Mouse (Mus musculus): ENCODE results near the gene Plscr2. TPM values are rescaled to one million over a fixed set of nuclear protein-coding genes. Genes with fewer than 3 reads are reported as not detected.

Plscr2 gene
- 1 to 10 TPM; 1.3 to 1.4 TPM for total RNA-seq (2021)

DNA sequence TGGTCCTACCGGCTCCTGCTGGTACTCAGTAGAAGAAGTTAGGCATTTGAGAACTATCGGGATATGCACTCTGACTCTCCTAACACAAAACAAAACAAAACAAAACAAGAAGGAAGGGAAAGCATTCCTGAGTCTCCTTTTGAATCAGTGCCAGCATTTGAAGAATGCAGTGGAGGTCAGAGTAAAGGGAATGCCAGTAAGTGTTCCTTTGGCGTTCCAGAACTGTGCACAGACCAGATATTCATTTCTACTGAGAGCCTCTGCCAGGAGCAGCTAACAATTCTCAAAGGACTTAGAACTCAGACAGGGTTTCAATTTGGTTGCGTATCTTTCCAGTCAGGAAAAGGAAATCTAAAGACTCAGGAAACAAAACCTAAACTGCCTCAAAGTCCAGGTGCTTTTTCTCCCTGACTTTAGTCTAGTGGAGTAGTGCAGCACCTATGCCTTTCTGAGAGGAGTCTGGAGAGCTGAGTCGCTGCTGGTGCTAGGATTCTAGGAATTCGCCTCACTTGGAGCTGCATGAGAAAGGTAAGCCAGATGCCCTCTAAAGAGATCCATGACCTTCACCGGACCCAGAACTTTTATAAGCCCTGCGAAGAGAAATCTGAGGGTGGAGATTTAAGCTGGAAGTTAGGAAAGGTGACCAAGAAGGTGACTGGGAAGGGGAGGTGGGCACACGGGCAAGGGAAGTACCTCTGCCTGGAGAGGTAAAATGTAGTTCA is at the start of gene Plscr2:
Gene Plscr2, plus strand, starts transcription at position 117 of the 722 bp plus-strand sequence.
- no peak for DNase-seq
- intact Hi-C loops (cut with DNase I) = no loop called here

DNA sequence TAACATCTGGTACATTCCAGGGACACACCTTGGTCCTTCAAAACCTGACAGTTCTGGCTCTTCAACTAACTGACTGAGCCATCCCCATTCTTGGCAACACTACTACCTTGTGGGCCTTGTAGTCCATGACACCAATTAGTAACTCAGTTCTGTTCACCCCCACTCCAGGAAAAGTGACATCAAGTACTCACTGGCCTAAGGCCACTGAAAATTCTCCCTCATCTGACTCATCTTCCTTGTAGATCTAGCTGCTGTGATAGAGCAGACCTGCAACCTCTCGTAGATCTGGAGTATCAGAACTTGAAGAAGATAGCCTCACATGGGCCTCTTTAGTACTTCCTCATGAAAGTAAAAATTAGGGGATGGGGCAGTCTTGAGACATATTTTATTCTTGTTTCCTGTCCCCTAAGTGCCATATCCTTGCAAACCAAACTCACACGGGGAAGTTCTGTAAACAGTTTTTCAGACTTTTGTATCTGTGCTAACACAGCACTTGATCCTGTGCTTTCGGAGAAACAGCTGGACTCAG is 49.2 kb upstream of the Plscr2 start:
- intact Hi-C loops (cut with DNase I) = no loop called here
- no peak for DNase-seq

DNA sequence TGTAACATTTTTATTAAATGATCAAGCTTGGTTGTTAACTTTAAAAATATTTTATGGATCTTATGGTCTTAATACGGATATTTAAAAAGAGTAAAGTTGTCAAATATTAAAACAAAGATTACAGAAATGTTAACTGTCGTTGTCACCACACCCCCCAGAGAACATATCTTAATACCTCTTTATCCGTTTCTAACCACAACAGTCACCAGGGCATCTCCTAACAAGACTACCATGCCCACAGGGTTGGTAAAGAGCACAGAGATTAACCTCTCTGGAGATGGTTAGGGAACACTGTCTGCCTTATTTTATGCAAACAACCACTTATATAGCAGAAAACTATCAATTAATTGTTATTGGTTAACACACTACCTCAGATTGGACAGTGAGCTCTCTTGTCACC is 48.6 kb upstream of the Plscr2 start:
- intact Hi-C loops (cut with DNase I) = no loop called here
- no peak for DNase-seq

DNA sequence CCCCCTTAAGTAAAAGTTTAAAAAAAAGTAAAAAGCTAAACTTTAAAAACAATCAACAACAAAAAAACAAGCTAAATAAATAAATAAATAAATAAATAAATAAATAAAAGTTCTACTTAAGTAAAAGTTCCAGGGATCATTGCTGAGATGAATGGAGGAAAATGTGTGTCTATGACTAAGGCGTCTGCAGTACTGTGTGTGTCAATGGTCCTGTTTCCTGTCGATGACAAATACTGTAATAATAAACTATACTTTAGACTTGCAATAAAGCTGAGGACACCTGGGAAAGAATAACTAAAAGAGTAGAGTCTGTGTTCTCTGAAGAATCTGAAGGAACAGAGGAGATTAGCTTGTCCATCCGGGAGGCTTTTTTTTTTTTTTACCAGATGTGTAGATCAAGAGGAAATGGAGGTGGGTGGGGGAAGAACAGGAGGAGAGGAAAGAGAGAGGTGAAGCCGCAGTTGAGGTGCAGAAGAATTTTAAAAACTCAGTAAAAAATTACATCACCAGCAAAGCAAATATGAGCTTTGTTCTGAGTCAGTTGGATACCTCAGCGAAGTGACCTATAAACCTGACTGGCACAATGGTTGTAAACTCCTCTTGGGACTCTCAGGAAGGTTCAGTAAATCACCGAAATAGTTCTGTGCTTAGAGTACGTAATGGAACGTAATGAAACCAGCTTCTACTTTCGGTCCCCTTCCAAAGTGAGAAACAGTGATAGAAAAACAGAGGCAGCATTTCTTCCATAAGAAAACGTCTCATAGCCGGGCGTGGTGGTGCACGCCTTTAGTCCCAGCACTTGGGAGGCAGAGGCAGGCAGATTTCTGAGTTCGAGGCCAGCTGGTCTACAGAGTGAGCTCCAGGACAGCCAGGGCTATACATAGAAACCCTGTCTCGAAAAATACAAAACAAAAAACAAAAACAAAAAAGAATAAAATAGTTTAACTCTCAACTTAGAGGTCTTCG is 46.3 kb upstream of the Plscr2 start:
- intact Hi-C loops (cut with DNase I) = no loop called here
- no peak for DNase-seq

GRCm38 (mm10) chr9:92229833-92230205 is 45.6 kb upstream of the Plscr2 start:
- DNase-seq = no peak
- intact Hi-C loops (cut with DNase I) = no loop called here

- intact Hi-C loops (cut with DNase I) = no loop called here
- no peak for DNase-seq
Measured at GRCm38 (mm10) chr9:92234901-92235458, 40.4 kb upstream of the Plscr2 start.

DNA sequence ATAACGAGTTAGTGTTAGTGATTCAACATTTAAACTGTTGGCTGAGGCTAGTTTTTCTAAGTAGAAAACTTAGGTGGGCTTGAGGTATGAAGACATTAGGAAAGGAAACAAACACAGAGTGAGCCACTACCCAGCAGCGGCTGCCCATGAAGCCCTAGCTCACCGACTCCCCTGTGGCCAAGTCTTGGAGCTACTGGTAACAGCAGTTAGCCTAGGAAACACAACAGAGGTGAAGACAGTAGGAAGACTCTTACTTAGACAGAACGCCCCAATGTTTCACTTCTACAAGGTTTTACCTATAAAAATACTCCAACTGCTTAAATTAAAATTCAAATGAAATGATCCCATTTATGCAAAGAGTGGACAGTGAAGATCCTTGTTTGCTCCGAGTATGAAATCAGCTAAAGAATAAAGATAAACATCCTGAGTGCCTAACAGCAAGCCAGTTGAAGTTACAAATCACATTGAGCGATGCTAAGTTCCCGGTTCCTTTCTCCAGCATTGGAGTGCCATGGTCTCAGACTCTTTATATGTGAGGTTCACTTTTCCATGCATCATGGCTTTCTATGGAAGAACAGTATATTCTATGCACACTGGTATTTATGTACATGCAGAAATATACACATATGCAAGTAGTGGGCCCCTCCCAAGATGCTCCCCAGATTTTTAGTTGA is 26.5 kb upstream of the Plscr2 start:
- no peak for DNase-seq
- intact Hi-C loops (cut with DNase I) = no loop called here

DNA sequence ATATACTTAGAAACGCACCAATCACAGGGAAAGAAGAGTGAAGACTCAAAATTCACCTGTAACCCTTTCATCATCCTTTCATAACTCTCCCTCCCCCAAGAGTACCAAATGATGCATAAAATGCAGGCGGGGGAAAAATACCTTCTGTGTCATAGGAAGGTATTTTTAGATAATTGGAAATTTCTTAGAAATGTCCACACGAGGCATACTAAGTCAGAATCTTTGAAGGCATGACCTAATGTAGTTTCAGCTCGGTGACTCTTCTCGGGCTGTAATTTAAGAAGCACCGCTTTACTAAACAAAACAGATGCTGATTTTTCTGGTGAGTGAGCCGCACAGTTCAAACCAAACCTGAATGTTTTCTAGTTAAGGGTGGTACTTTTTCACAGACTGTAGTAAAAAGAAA is 26.0 kb upstream of the Plscr2 start, which contains the start of gene Plscr1:
Gene Plscr1, plus strand, starts transcription at position 304 of the 406 bp plus-strand sequence.
- intact Hi-C loops (cut with DNase I) = no loop called here
- no peak for DNase-seq

GRCm38 (mm10) chr9:92249987-92250772 is 25.2 kb upstream of the Plscr2 start:
- peak; percentile 66 for DNase-seq
- intact Hi-C loops (cut with DNase I) = no loop called here

- no peak for DNase-seq
Measured at GRCm38 (mm10) chr9:92252718-92253117, 22.7 kb upstream of the Plscr2 start.

GRCm38 (mm10) chr9:92253585-92254321 is 21.6 kb upstream of the Plscr2 start:
- intact Hi-C loops (cut with DNase I) = no loop called here
- no peak for DNase-seq

More at GRCm38 (mm10) chr9:92252718-92253117, 22.7 kb upstream of the Plscr2 start:
- intact Hi-C loops (cut with DNase I) = no loop called here

DNA sequence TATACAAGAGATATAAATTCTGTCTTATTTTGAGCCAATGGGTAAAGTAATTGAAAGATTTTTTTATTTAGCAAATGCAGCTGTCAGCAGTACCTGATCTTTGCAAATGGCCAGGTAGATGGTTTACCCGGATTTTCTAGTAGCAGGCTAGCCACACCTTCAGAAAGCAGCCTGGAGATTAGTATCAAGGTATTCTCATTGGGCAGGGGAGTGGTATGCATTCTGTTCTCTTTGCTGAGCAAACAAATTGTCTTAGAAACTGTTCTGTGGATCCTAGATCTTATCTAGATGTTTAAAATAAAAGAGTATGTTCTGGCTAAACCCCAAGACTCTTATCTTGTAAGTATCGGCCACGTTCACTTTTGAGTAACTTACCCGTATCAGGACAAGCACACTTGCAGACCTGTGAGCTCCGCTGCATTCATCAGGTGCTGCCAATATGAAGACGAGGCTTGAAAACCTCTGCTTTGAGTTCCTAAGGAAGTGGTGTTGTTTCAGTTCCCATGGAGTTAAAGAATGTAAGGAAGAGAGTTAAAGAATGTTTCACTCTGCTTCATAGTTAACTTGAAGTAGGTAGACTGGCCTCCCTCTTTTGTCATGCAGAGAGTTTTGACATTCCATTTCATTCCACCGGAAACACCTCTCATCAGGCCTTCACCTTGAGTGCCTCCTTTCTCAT is 14.8 kb upstream of the Plscr2 start:
- intact Hi-C loops (cut with DNase I) = no loop called here

DNA sequence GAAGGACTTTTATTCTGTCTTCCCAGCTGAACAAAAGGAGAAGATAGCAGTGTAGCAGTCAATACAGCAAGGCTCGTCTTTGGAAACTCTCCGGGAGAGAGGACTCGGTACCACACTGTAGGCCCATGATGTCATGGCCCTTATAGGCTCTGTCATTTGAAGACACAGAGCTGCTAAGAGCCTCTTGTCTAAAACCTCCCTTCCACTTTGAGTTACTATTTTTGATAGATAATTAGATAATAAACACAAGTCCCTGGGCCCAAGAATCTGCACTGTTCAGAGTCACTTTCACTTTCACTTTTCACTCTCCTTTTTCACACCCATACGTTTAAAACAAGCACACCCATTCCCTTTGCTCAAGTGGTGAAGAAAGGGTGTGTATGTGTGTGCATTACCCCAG is 9.7 kb upstream of the Plscr2 start:
- DNase-seq = no peak
- intact Hi-C loops (cut with DNase I) = no loop called here

More for the DNA sequence above, 14.8 kb upstream of the Plscr2 start:
- DNase-seq = no peak

DNA sequence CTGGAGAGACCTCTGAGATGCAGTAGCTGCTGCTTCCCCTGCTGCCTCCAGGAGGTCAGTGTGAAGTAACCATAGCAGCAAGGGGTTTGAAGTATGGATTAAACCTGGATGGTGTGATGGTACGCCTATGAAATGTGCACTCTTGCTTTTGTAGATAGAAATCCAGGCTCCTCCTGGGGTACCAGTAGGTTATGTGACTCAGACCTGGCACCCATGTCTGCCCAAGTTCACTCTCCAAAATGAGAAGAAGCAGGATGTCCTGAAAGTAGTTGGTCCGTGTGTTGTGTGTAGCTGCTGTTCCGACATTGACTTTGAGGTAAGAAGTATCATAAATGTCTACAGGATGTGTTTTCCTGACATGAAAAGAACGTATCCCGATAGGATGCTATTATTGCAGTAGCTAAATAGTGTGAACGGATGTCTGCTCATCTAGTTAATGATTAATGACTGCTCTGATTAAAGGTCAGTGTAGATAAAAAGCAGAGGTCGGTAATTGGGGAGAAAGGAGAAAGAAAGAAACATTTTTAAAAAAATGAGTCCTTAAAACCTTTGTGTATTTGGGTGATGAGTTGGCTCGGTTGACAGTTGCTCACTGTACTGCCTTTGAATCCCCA is 8.7 kb upstream of the Plscr2 start:
- DNase-seq = no peak
- intact Hi-C loops (cut with DNase I) = no loop called here

DNA sequence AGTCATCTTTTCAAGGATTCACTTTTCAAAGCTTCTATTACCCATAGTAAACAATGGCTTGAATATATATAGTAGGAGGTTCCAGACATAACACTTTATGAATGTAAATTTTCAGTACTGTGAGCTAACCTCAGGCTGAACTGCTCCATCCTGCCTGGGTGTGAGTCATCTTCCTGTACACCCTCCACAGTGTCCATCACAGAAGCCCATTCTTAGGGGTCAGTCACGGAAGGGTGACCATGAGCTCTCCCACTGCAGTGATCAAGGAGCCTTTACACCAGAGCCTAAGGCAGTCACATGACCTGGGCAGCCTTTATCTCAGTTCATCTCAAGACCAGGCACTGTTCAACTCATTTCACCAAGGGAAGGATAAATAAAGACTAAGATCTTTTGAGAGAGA is 7.7 kb upstream of the Plscr2 start:
- DNase-seq = no peak
- intact Hi-C loops (cut with DNase I) = no loop called here

DNA sequence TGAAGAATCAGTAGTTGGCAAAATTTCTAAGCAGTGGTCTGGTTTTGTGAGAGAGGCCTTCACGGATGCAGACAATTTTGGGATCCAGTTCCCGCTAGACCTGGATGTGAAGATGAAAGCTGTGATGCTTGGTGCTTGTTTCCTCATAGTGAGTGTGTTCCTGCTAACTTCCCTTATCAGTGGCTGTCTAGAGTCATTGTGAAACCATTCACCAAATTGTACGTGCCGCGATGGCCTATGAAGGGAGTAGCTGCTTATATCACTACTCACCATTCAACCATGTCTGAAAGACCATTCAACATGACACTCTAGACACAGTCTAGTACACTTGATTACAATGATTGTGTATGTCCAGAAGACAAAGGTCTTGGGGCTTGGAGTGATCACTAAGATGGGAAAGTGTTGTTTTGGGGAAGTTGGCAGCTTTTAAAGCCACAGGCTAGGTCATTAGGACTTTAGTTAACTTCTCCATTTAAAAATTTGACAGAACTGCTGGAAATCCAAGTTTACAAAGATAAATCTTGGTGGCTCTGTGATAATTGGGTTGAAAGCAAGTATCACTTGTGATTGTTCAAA is 5.5 kb upstream of the Plscr2 start:
- DNase-seq = no peak
- intact Hi-C loops (cut with DNase I) = no loop called here

DNA sequence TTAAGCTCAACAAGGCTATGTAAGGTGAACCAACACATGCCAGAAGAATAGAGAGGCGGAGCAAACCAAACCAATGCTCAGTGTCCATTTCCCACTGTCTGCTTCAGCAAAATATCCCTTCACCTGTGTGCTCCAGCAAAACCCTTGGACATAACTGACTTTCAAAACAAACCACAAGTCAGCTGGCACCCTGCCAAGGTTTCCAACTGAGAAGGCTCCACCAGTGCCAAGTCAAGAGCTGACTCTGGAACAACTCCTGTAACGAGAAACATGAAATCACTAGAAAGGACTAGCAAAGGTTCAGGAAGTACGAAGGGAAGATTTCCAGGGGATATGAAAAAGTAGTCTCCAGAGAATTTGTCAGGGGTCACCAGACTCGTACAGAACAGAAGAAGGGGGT is 4.5 kb upstream of the Plscr2 start:
- intact Hi-C loops (cut with DNase I) = no loop called here
- DNase-seq = peak; percentile 78

- intact Hi-C loops (cut with DNase I) = no loop called here
- no peak for DNase-seq
Measured at GRCm38 (mm10) chr9:92272650-92273049, 2.8 kb upstream of the Plscr2 start.

All from left cerebral cortex, postnatal 4 days (tissue).